Mouse (Mus musculus) hindbrain, embryonic 14.5 days (tissue): Measurements from ENCODE around the gene Usp54. TPM values are rescaled to one million over a fixed set of nuclear protein-coding genes. Genes with fewer than 3 reads are reported as not detected.

Experiments
- ATAC-seq: fragments of 200-750 bp; cut with Nextera tagmentation; 2 replicates; pipeline ENCODE4 v1.8.0; 2017; ENCODE audit warnings: moderate number of reproducible peaks, mild to moderate bottlenecking, moderate TSS enrichment, moderate library complexity; ENCODE audit not compliant: low FRiP score
- DNase-seq: peaks from one replicate; pipeline ENCODE4 v3.0.0-alpha.2; 2015; ENCODE audit warnings: low spot score
- H3K27ac ChIP-seq: fragments of 300-500 bp; sonication (generic); 2 replicates; pipeline ENCODE4 v1.5.1; 2014; ENCODE audit warnings: mild to moderate bottlenecking, moderate library complexity
- H3K27me3 ChIP-seq: fragments of 300-500 bp; sonication (generic); 2 replicates; pipeline ENCODE4 v1.6.1; 2014; ENCODE audit warnings: mild to moderate bottlenecking, low read length, mixed read lengths; ENCODE audit not compliant: control insufficient read depth, insufficient read depth
- H3K36me3 ChIP-seq: fragments of 300-500 bp; sonication (generic); replicated peaks from 2 replicates; pipeline ENCODE4 v1.6.1; 2014; ENCODE audit not compliant: control insufficient read depth, insufficient read depth
- H3K4me1 ChIP-seq: fragments of 300-500 bp; sonication (generic); replicated peaks from 2 replicates; pipeline ENCODE4 v1.6.1; 2014; ENCODE audit warnings: antibody characterized with exemption, low read length, mixed read lengths; ENCODE audit not compliant: control insufficient read depth, insufficient read depth
- H3K4me2 ChIP-seq: fragments of 300-500 bp; sonication (generic); replicated peaks from 2 replicates; pipeline ENCODE4 v1.6.1; 2014; ENCODE audit warnings: mild to moderate bottlenecking, moderate library complexity
- H3K4me3 ChIP-seq: fragments of 300-500 bp; sonication (generic); replicated peaks from 2 replicates; pipeline ENCODE4 v1.5.1; 2014; ENCODE audit warnings: mild to moderate bottlenecking, low read length
- H3K9ac ChIP-seq: fragments of 300-500 bp; sonication (generic); 2 replicates; pipeline ENCODE4 v1.6.1; 2014
- H3K9me3 ChIP-seq: fragments of 300-500 bp; sonication (generic); 2 replicates; pipeline ENCODE4 v1.6.1; 2016; ENCODE audit warnings: low read length; ENCODE audit not compliant: control insufficient read depth
- WGBS: fragments of 180-500 bp; shearing (Covaris S2); extraction: QIAGEN DNeasy Blood & Tissue Kit; methylation state at CpG from one replicate; pipeline ENCODE4 v1.1.7; 2014; 5-methylcytosine and 5-hydroxymethylcytosine counted together
- polyA plus RNA-seq: library from polyadenylated mRNA; unstranded; fragments of >200 nt; fragmentation: Nextera tagmentation; extraction: Ambion mirVana; gene quantifications from 2 replicates; pipeline ENCODE4 v1.2.1, GENCODE M21; 2014

The Usp54 gene
- polyA plus RNA-seq, 1 experiment from 2014 or later, result 13.1 TPM

DNA sequence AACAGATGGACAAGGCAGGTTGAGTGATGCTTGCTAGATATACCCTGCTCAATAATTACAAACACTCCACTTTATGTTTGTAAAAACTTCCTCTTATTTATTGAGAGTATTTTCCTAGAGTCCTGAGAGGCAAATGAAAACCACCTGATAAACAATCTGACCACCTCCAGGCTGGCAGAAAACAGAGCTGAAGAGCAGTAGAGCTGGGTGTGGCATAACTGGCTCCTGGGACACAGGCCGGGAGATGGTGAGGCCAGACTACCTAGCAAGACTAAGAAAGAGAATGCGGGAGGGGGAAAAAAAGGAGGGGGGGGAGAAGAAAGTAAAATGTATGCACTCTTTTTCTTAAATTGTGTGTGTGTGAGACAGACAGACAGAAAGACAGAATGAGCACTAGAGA, 18.5 kb downstream of the Usp54 start:
- WGBS, result 97% methylated on average over 2 of the region's 2 CpGs
- H3K4me3 ChIP-seq, result no peak overlapping the region
- H3K4me2 ChIP-seq, result no peak overlapping the region
- no peak overlapping the region for H3K27ac ChIP-seq
- H3K9me3 ChIP-seq, result no peaks in the 10 kb centered on the region
- DNase-seq, result no peak
- H3K36me3 ChIP-seq, result no peaks in the 10 kb centered on the region
- H3K9ac ChIP-seq, result no peak overlapping the region
- no peaks in the 10 kb centered on the region for H3K4me1 ChIP-seq
- ATAC-seq, result no peak
- no peaks in the 10 kb centered on the region for H3K27me3 ChIP-seq

DNA sequence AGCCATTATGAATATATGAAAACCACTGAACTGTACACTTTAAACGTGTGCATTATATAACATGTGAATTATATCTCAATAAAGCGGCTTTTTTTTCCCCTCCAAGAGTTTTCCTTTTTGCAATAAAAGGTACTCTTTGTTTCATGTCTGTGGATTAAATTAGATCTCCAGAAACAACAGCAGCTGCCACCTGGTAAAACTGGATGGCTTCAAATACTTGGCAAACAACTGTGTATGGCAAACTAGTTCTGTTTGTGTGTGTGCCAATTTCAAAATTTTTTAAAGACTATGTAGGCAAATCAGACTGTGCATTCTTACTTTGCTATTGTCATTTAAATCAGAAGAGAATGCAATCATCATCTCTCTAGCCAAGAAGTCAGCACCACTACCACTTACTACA, 19.0 kb downstream of the Usp54 start:
- DNase-seq, result no peak
- no peaks in the 10 kb centered on the region for H3K36me3 ChIP-seq
- no peak for ATAC-seq
- no peaks in the 10 kb centered on the region for H3K27me3 ChIP-seq
- H3K9me3 ChIP-seq, result no peaks in the 10 kb centered on the region
- H3K4me1 ChIP-seq, result no peaks in the 10 kb centered on the region
- H3K4me2 ChIP-seq, result no peak overlapping the region
- 85% methylated on average over 2 of the region's 2 CpGs for WGBS
- no peak overlapping the region for H3K9ac ChIP-seq
- no peak overlapping the region for H3K4me3 ChIP-seq
- H3K27ac ChIP-seq, result no peak overlapping the region

GRCm38 (mm10) chr14:20619131-20619530, 21.7 kb downstream of the Usp54 start:
- H3K9me3 ChIP-seq, result no peaks in the 10 kb centered on the region
- peaks cover 4% of the 10 kb centered on the region; the same call in 1 of the 2 replicates for H3K4me1 ChIP-seq
- ATAC-seq (no peak), DNase-seq (no peak)
- no peaks in the 10 kb centered on the region for H3K27me3 ChIP-seq
- H3K4me3 ChIP-seq, result no peak overlapping the region
- no peak overlapping the region for H3K4me2 ChIP-seq
- H3K36me3 ChIP-seq, result no peaks in the 10 kb centered on the region
- no peak overlapping the region for H3K27ac ChIP-seq
- no peak overlapping the region for H3K9ac ChIP-seq

DNA sequence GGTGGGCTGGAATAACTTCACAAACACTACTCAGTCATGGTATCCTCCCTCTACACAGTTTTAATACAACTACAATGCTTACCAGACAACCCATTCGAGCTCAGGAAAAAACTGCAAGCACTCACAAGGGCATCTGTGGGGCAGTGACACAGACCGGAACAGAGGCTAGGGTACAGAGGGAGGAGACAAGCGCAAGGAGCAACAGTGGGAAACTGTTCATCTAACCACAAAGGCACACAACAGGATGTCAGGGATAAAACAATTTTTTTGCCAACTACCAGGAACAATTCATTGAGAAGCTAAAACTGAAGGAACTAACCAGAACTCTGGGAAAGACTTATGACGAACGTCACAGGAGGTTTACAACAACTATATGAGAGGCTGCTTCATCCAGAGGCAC, 22.7 kb downstream of the Usp54 start:
- no peaks in the 10 kb centered on the region for H3K36me3 ChIP-seq
- DNase-seq (no peak), ATAC-seq (no peak)
- H3K9ac ChIP-seq, result no peak overlapping the region
- 70% methylated on average over 5 of the region's 5 CpGs for WGBS
- 0 out of 2 replicates have a peak overlapping the region, but pooled peaks have one; percentile 8 for H3K27ac ChIP-seq
- H3K4me1 ChIP-seq, result peaks cover 4% of the 10 kb centered on the region; the same call in 1 of the 2 replicates
- H3K4me3 ChIP-seq, result no peak overlapping the region
- no peaks in the 10 kb centered on the region for H3K27me3 ChIP-seq
- no peak overlapping the region for H3K4me2 ChIP-seq
- H3K9me3 ChIP-seq, result no peaks in the 10 kb centered on the region

GRCm38 (mm10) chr14:20616421-20616820, 24.4 kb downstream of the Usp54 start:
- H3K4me3 ChIP-seq, result no peak overlapping the region
- no peak overlapping the region for H3K9ac ChIP-seq
- 29% methylated on average over 2 of the region's 2 CpGs for WGBS
- no peak overlapping the region for H3K27ac ChIP-seq
- H3K9me3 ChIP-seq, result no peaks in the 10 kb centered on the region
- H3K27me3 ChIP-seq, result no peaks in the 10 kb centered on the region
- ATAC-seq (no peak), DNase-seq (no peak)
- H3K4me2 ChIP-seq, result no peak overlapping the region
- peaks cover 4% of the 10 kb centered on the region; the same call in 1 of the 2 replicates for H3K4me1 ChIP-seq
- H3K36me3 ChIP-seq, result no peaks in the 10 kb centered on the region

GRCm38 (mm10) chr14:20615075-20615474, 25.8 kb downstream of the Usp54 start:
- Histone ChIP-seq H3K4me2 (no peak overlapping the region), H3K9me3 (no peaks in the 10 kb centered on the region), H3K36me3 (no peaks in the 10 kb centered on the region), H3K27me3 (no peaks in the 10 kb centered on the region), H3K4me1 (peaks cover 4% of the 10 kb centered on the region; the same call in 1 of the 2 replicates), H3K27ac (no peak overlapping the region), H3K9ac (no peak overlapping the region), H3K4me3 (no peak overlapping the region)
- no peak for DNase-seq
- no peak for ATAC-seq
- WGBS, result 96% methylated on average over 2 of the region's 2 CpGs

DNA sequence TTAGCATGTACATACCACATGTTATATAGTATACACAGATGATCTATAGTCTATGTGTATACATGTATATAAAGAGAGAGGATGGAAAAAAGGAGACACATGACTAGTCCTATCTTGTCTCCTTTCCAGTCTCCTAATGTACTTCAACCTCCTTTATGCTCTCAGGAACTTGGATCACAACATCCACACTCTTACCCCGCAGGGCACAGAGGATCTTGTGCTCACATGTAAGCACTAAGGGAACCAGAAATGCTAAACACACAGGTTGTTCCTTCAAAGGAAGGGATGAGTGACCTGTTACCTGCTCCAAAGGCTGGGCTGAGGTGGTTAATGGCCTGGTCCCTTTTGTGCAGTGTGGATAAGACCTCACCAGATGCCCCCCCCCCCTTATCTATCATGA, 28.0 kb downstream of the Usp54 start:
- H3K4me2 ChIP-seq, result no peak overlapping the region
- no peak overlapping the region for H3K27ac ChIP-seq
- H3K9me3 ChIP-seq, result no peaks in the 10 kb centered on the region
- H3K4me3 ChIP-seq, result no peak overlapping the region
- no peak for DNase-seq
- 97% methylated on average over 1 of the region's 1 CpGs for WGBS
- no peak for ATAC-seq
- H3K36me3 ChIP-seq, result no peaks in the 10 kb centered on the region
- H3K9ac ChIP-seq, result no peak overlapping the region
- H3K27me3 ChIP-seq, result no peaks in the 10 kb centered on the region
- peaks cover 4% of the 10 kb centered on the region; the same call in 1 of the 2 replicates for H3K4me1 ChIP-seq

DNA sequence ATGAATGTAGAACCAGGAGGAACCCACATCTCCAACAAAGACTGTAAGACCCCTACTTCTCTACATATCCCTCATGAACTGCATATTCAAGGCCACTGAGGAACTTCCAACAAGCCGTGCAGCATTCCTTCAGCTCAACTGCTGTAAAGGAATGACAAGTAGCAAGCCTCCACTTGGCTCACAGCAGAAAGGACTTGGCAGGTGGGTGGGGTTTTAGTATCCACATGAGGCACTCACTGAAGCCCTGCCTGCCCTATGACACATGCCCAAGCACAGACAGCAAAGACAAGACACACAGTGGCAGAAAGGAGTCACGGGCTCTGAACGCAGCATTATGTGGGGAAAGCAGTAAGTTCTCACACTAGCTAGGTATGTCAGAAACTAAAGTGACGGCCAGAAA, 30.7 kb downstream of the Usp54 start:
- ATAC-seq, result no peak
- no peak overlapping the region for H3K4me2 ChIP-seq
- no peak overlapping the region for H3K27ac ChIP-seq
- H3K4me1 ChIP-seq, result no peaks in the 10 kb centered on the region
- H3K27me3 ChIP-seq, result no peaks in the 10 kb centered on the region
- H3K4me3 ChIP-seq, result no peak overlapping the region
- no peak for DNase-seq
- WGBS, result 86% methylated on average over 4 of the region's 4 CpGs
- H3K36me3 ChIP-seq, result peaks cover 12% of the 10 kb centered on the region
- H3K9me3 ChIP-seq, result no peaks in the 10 kb centered on the region
- H3K9ac ChIP-seq, result no peak overlapping the region

- peaks cover 12% of the 10 kb centered on the region for H3K36me3 ChIP-seq
- H3K27me3 ChIP-seq, result no peaks in the 10 kb centered on the region
- no peak for ATAC-seq
- H3K9me3 ChIP-seq, result no peaks in the 10 kb centered on the region
- no peak overlapping the region for H3K4me2 ChIP-seq
- no peak overlapping the region for H3K27ac ChIP-seq
- H3K4me1 ChIP-seq, result no peaks in the 10 kb centered on the region
- no peak overlapping the region for H3K9ac ChIP-seq
- no peak overlapping the region for H3K4me3 ChIP-seq
- no peak for DNase-seq
- 90% methylated on average over 3 of the region's 3 CpGs for WGBS
These were observed 31.3 kb downstream of the Usp54 start for GRCm38 (mm10) chr14:20609519-20609918.

DNA sequence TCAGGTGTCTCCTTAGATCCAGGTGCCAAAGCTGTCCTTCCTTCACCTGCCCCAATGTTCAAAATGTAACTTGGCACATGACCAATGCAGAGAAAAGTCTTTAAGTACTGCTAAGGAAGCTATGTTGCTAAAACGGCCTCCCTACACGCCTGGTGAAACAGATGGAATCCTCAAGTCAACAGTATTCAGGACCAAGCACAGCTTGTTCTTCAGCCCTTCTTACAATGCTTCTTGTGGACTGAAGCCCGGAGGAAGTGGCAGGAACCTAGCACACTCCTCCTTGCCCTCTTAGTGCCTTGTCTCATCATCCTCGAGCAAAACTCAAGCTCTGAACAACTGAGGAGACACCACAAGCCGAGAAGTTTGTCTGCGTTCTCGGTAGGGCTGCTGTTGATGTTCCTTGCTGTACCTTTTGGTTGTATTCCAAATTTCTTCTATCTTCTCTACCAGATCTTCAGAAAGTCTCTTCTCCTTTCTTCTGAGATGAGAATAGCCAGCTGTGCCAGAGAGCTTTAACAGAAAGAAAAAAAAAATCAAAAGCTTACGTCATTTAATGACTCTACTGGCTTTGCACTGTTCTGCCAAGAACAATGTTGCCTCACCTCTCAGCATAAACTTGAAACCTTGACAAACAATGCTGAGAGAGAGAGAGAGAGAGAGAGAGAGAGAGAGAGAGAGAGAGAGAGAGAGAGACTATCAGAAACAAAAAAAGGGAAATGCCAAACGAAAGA, 33.3 kb downstream of the Usp54 start:
- Histone ChIP-seq H3K4me2 (no peak overlapping the region), H3K4me1 (no peaks in the 10 kb centered on the region), H3K9ac (no peak overlapping the region), H3K4me3 (no peak overlapping the region), H3K36me3 (peaks cover 12% of the 10 kb centered on the region), H3K27me3 (no peaks in the 10 kb centered on the region), H3K27ac (no peak overlapping the region), H3K9me3 (no peaks in the 10 kb centered on the region)
- DNase-seq (no peak), ATAC-seq (no peak)
- 88% methylated on average over 9 of the region's 9 CpGs for WGBS
